Mouse (Mus musculus): ENCODE data around the gene Fndc10. TPM values are rescaled to one million over a fixed set of nuclear protein-coding genes. Genes with fewer than 3 reads are reported as not detected.

Fndc10 gene
- polyA plus RNA-seq, 1 experiment from 2014 or later: 3.8 TPM

- WGBS: 69% methylated on average over 12 of the region's 12 CpGs
- Histone ChIP-seq H3K4me1 (replicated peaks) (peaks cover 13% of the 10 kb centered on the region), H3K4me3 (no peak overlapping the region), H3K27ac (no peak overlapping the region), H3K4me2 (no peak overlapping the region), H3K27me3 (peaks cover 25% of the 10 kb centered on the region; the same call in 1 of the 2 replicates), H3K9ac (no peak overlapping the region), H3K9me3 (replicated peaks) (no peaks in the 10 kb centered on the region), H3K36me3 (no peaks in the 10 kb centered on the region)
- ATAC-seq (replicated peaks; ENCODE audit: insufficient number of reproducible peaks, insufficient read depth, low FRiP score, low read depth): no peak
Measured at GRCm38 (mm10) chr4:155690571-155691375, 3.4 kb upstream of the Fndc10 start.

GRCm38 (mm10) chr4:155692421-155692820 is 1.7 kb upstream of the Fndc10 start:
- peaks cover 24% of the 10 kb centered on the region; the same call in 1 of the 2 replicates for H3K27me3 ChIP-seq
- 97% methylated on average over 3 of the region's 3 CpGs for WGBS
- H3K4me3 ChIP-seq: no peak overlapping the region
- no peaks in the 10 kb centered on the region for H3K36me3 ChIP-seq
- no peaks in the 10 kb centered on the region for H3K9me3 ChIP-seq (replicated peaks)
- H3K4me1 ChIP-seq (replicated peaks): peaks cover 17% of the 10 kb centered on the region
- ATAC-seq (replicated peaks; ENCODE audit: insufficient number of reproducible peaks, insufficient read depth, low FRiP score, low read depth): no peak
- H3K9ac ChIP-seq: no peak overlapping the region
- no peak overlapping the region for H3K27ac ChIP-seq
- no peak overlapping the region for H3K4me2 ChIP-seq

GRCm38 (mm10) chr4:155694482-155695401 is 600 bp downstream of the Fndc10 start:
- peak overlapping the region; percentile 99 for H3K4me2 ChIP-seq
- H3K36me3 ChIP-seq: no peaks in the 10 kb centered on the region
- ATAC-seq (replicated peaks; ENCODE audit: insufficient number of reproducible peaks, insufficient read depth, low FRiP score, low read depth): peak; percentile 69
- H3K27ac ChIP-seq: no peak overlapping the region; the same call in 1 of the 2 replicates
- peaks cover 17% of the 10 kb centered on the region for H3K4me1 ChIP-seq (replicated peaks)
- H3K27me3 ChIP-seq: peaks cover 24% of the 10 kb centered on the region; the same call in 1 of the 2 replicates
- H3K9me3 ChIP-seq (replicated peaks): no peaks in the 10 kb centered on the region
- peak overlapping the region; percentile 74 for H3K4me3 ChIP-seq
- H3K9ac ChIP-seq: peak overlapping the region; percentile 67
- WGBS: 2% methylated on average over 88 of the region's 92 CpGs

GRCm38 (mm10) chr4:155695531-155696062 is 1.5 kb downstream of the Fndc10 start:
- Histone ChIP-seq H3K27me3 (peaks cover 24% of the 10 kb centered on the region; the same call in 1 of the 2 replicates), H3K4me2 (peak overlapping the region; percentile 99), H3K9me3 (replicated peaks) (no peaks in the 10 kb centered on the region), H3K4me3 (peak overlapping the region; percentile 74), H3K36me3 (no peaks in the 10 kb centered on the region), H3K9ac (peak overlapping the region; percentile 67; the same call in 1 of the 2 replicates), H3K4me1 (replicated peaks) (peaks cover 17% of the 10 kb centered on the region), H3K27ac (no peak overlapping the region)
- ATAC-seq (replicated peaks; ENCODE audit: insufficient number of reproducible peaks, insufficient read depth, low FRiP score, low read depth): no peak
- WGBS: 82% methylated on average over 4 of the region's 4 CpGs

- no peak overlapping the region for H3K9ac ChIP-seq
- H3K9me3 ChIP-seq (replicated peaks): no peaks in the 10 kb centered on the region
- H3K4me1 ChIP-seq (replicated peaks): peaks cover 17% of the 10 kb centered on the region
- WGBS: 62% methylated on average over 16 of the region's 16 CpGs
- no peaks in the 10 kb centered on the region for H3K36me3 ChIP-seq
- ATAC-seq (replicated peaks; ENCODE audit: insufficient number of reproducible peaks, insufficient read depth, low FRiP score, low read depth): no peak
- no peak overlapping the region for H3K4me3 ChIP-seq
- H3K27ac ChIP-seq: no peak overlapping the region
- H3K27me3 ChIP-seq: peaks cover 21% of the 10 kb centered on the region; the same call in 1 of the 2 replicates
- no peak overlapping the region for H3K4me2 ChIP-seq
Measured at GRCm38 (mm10) chr4:155696261-155697255, 2.4 kb downstream of the Fndc10 start.

- Histone ChIP-seq H3K27me3 (0 out of 2 replicates have a peak, but pooled peaks cover 6% of the 10 kb centered on the region), H3K4me1 (replicated peaks) (peaks cover 8% of the 10 kb centered on the region; the same call in 1 of the 2 replicates), H3K9me3 (replicated peaks) (no peaks in the 10 kb centered on the region), H3K36me3 (no peaks in the 10 kb centered on the region), H3K9ac (no peak overlapping the region), H3K4me2 (no peak overlapping the region), H3K4me3 (no peak overlapping the region), H3K27ac (no peak overlapping the region)
- no peak for ATAC-seq (replicated peaks; ENCODE audit: insufficient number of reproducible peaks, insufficient read depth, low FRiP score, low read depth)
Measured at GRCm38 (mm10) chr4:155700425-155700824, 6.3 kb downstream of the Fndc10 start.

- no peak overlapping the region for H3K27ac ChIP-seq
- H3K36me3 ChIP-seq: no peaks in the 10 kb centered on the region
- H3K9me3 ChIP-seq (replicated peaks): no peaks in the 10 kb centered on the region
- H3K4me1 ChIP-seq (replicated peaks): peaks cover 15% of the 10 kb centered on the region
- no peak for ATAC-seq (replicated peaks; ENCODE audit: insufficient number of reproducible peaks, insufficient read depth, low FRiP score, low read depth)
- no peaks in the 10 kb centered on the region for H3K27me3 ChIP-seq
- no peak overlapping the region for H3K4me3 ChIP-seq
- no peak overlapping the region for H3K4me2 ChIP-seq
- 98% methylated on average over 4 of the region's 4 CpGs for WGBS
- H3K9ac ChIP-seq: no peak overlapping the region
Measured at GRCm38 (mm10) chr4:155703425-155703929, 9.3 kb downstream of the Fndc10 start.

GRCm38 (mm10) chr4:155704721-155705591 is 10.8 kb downstream of the Fndc10 start, which contains the start of gene Ssu72:
Gene Ssu72 (plus strand): TSS chr4:155704800.
- ATAC-seq (replicated peaks; ENCODE audit: insufficient number of reproducible peaks, insufficient read depth, low FRiP score, low read depth): peak; percentile 92
- Histone ChIP-seq H3K9ac (peak within 1 kb of the TSS; percentile 92), H3K27ac (peak within 1 kb of the TSS; percentile 96), H3K36me3 (no peaks in the 10 kb centered on the region), H3K4me1 (replicated peaks) (peaks cover 15% of the 10 kb centered on the region), H3K9me3 (replicated peaks) (no peaks in the 10 kb centered on the region), H3K4me2 (peak within 1 kb of the TSS; percentile 86), H3K4me3 (peak within 1 kb of the TSS; percentile 96), H3K27me3 (no peaks in the 10 kb centered on the region)
- under 1% methylated on average over 83 of the region's 83 CpGs for WGBS

GRCm38 (mm10) chr4:155705592-155705929 is 11.4 kb downstream of the Fndc10 start:
- Histone ChIP-seq H3K4me2 (peak overlapping the region; percentile 86), H3K4me3 (peak overlapping the region; percentile 96), H3K9ac (peak overlapping the region; percentile 92), H3K27ac (peak overlapping the region; percentile 96), H3K27me3 (no peaks in the 10 kb centered on the region), H3K9me3 (replicated peaks) (no peaks in the 10 kb centered on the region), H3K36me3 (no peaks in the 10 kb centered on the region), H3K4me1 (replicated peaks) (peaks cover 15% of the 10 kb centered on the region)
- under 1% methylated on average over 19 of the region's 19 CpGs for WGBS
- ATAC-seq (replicated peaks; ENCODE audit: insufficient number of reproducible peaks, insufficient read depth, low FRiP score, low read depth): no peak

Measured in heart, embryonic 15.5 days (tissue).